Mouse (Mus musculus) hindbrain, embryonic 12.5 days (tissue): ENCODE results near the gene Ms4a8a. TPM values are rescaled to one million over a fixed set of nuclear protein-coding genes. Genes with fewer than 3 reads are reported as not detected.
"Not testable (repeated sequence)": the region's sequence is repeated elsewhere in the genome, so short reads cannot be mapped to it uniquely, and the experiment has no call there.

Source experiments
- ATAC-seq: fragments of 200-750 bp; cut with Nextera tagmentation; 2 replicates; pipeline ENCODE4 v1.8.0; 2017; ENCODE audit warnings: moderate TSS enrichment; ENCODE audit not compliant: low FRiP score
- H3K27ac ChIP-seq: fragments of 300-500 bp; sonication (generic); 2 replicates; pipeline ENCODE4 v1.5.1; 2016; ENCODE audit warnings: mild to moderate bottlenecking
- H3K27me3 ChIP-seq: fragments of 300-500 bp; sonication (generic); 2 replicates; pipeline ENCODE4 v1.6.1; 2016; ENCODE audit warnings: mild to moderate bottlenecking
- H3K36me3 ChIP-seq: fragments of 300-500 bp; sonication (generic); 2 replicates; pipeline ENCODE4 v1.6.1; 2016; ENCODE audit warnings: mild to moderate bottlenecking
- H3K4me1 ChIP-seq: fragments of 300-500 bp; sonication (generic); 2 replicates; pipeline ENCODE4 v1.6.1; 2016
- H3K4me2 ChIP-seq: fragments of 300-500 bp; sonication (generic); replicated peaks from 2 replicates; pipeline ENCODE4 v1.6.1; 2016; ENCODE audit warnings: mild to moderate bottlenecking
- H3K4me3 ChIP-seq: fragments of 300-500 bp; sonication (generic); 2 replicates; pipeline ENCODE4 v1.5.1; 2016; ENCODE audit warnings: mild to moderate bottlenecking
- H3K9ac ChIP-seq: fragments of 300-500 bp; sonication (generic); 2 replicates; pipeline ENCODE4 v1.6.1; 2016; ENCODE audit warnings: mild to moderate bottlenecking, moderate library complexity
- H3K9me3 ChIP-seq: fragments of 300-500 bp; sonication (generic); replicated peaks from 2 replicates; pipeline ENCODE4 v1.6.1; 2016; ENCODE audit warnings: mild to moderate bottlenecking
- WGBS: fragments of 180-500 bp; shearing (Covaris S2); methylation state at CpG from one replicate; pipeline ENCODE4 v1.1.7; 2016; 5-methylcytosine and 5-hydroxymethylcytosine counted together
- polyA plus RNA-seq: library from polyadenylated mRNA; unstranded; fragments of >200 nt; fragmentation: Nextera tagmentation; extraction: Ambion mirVana; gene quantifications from 2 replicates; pipeline ENCODE4 v1.2.1, GENCODE M21; 2016

Gene Ms4a8a
- polyA plus RNA-seq, result not detected in 2 replicates

- 87% methylated on average over 4 of the region's 4 CpGs for WGBS
- ATAC-seq, result no peak
- H3K9me3 ChIP-seq, result no peaks in the 10 kb centered on the region
- H3K36me3 ChIP-seq, result no peaks in the 10 kb centered on the region
- no peaks in the 10 kb centered on the region for H3K4me1 ChIP-seq
- no peaks in the 10 kb centered on the region for H3K27me3 ChIP-seq
- no peak within 1 kb of the TSS for H3K9ac ChIP-seq
- no peak within 1 kb of the TSS for H3K27ac ChIP-seq
- no peak within 1 kb of the TSS for H3K4me3 ChIP-seq
- H3K4me2 ChIP-seq, result no peak within 1 kb of the TSS
These were observed at the start of gene Ms4a8a for GRCm38 (mm10) chr19:11080934-11081333. TSS of gene Ms4a8a (minus strand) at chr19:11081102.

GRCm38 (mm10) chr19:11129702-11130101, 48.8 kb upstream of the Ms4a8a start:
- Histone ChIP-seq H3K4me1 (no peaks in the 10 kb centered on the region), H3K36me3 (no peaks in the 10 kb centered on the region), H3K4me3 (no peak overlapping the region), H3K27ac (no peak overlapping the region), H3K4me2 (no peak overlapping the region), H3K9ac (no peak overlapping the region), H3K9me3 (peaks cover 3% of the 10 kb centered on the region), H3K27me3 (no peaks in the 10 kb centered on the region)
- WGBS, result 88% methylated on average over 1 of the region's 1 CpGs
- ATAC-seq, result no peak

GRCm38 (mm10) chr19:11121016-11121420, 40.1 kb upstream of the Ms4a8a start:
- H3K36me3 ChIP-seq, H3K9me3 ChIP-seq, H3K27ac ChIP-seq, H3K27me3 ChIP-seq, H3K4me1 ChIP-seq: not testable (repeated sequence)
- 7% methylated on average over 10 of the region's 38 CpGs for WGBS
- ATAC-seq, result peak; percentile 99
- Histone ChIP-seq H3K4me3 (peak overlapping the region; percentile 34), H3K9ac (peak overlapping the region; percentile 23; the same call in 1 of the 2 replicates), H3K4me2 (peak overlapping the region; percentile 37)

GRCm38 (mm10) chr19:11119338-11119737, 38.4 kb upstream of the Ms4a8a start:
- Histone ChIP-seq H3K27me3 (no peaks in the 10 kb centered on the region), H3K9ac (no peak overlapping the region), H3K4me3 (no peak overlapping the region), H3K36me3 (no peaks in the 10 kb centered on the region), H3K4me2 (no peak overlapping the region), H3K9me3 (no peaks in the 10 kb centered on the region; the same call in 1 of the 2 replicates), H3K4me1 (no peaks in the 10 kb centered on the region), H3K27ac (no peak overlapping the region)
- no peak for ATAC-seq
- WGBS, result 81% methylated on average over 2 of the region's 2 CpGs

- H3K4me3 ChIP-seq, result no peak overlapping the region
- no peaks in the 10 kb centered on the region for H3K36me3 ChIP-seq
- no peaks in the 10 kb centered on the region for H3K27me3 ChIP-seq
- H3K9ac ChIP-seq, result no peak overlapping the region
- WGBS, result 77% methylated on average over 3 of the region's 3 CpGs
- H3K27ac ChIP-seq, result no peak overlapping the region
- no peak overlapping the region for H3K4me2 ChIP-seq
- no peaks in the 10 kb centered on the region for H3K4me1 ChIP-seq
- ATAC-seq, result no peak
- no peaks in the 10 kb centered on the region for H3K9me3 ChIP-seq
These were observed 26.8 kb upstream of the Ms4a8a start for GRCm38 (mm10) chr19:11107746-11108145.

GRCm38 (mm10) chr19:11101880-11102279, 21.0 kb upstream of the Ms4a8a start:
- ATAC-seq, result no peak
- Histone ChIP-seq H3K27ac (no peak overlapping the region), H3K9ac (no peak overlapping the region), H3K36me3 (no peaks in the 10 kb centered on the region), H3K9me3 (no peaks in the 10 kb centered on the region), H3K27me3 (no peaks in the 10 kb centered on the region), H3K4me1 (no peaks in the 10 kb centered on the region), H3K4me2 (no peak overlapping the region), H3K4me3 (no peak overlapping the region)
- 79% methylated on average over 1 of the region's 1 CpGs for WGBS

- H3K9me3 ChIP-seq, result no peaks in the 10 kb centered on the region
- WGBS, result 80% methylated on average over 3 of the region's 3 CpGs
- H3K27ac ChIP-seq, result no peak overlapping the region
- no peak overlapping the region for H3K4me3 ChIP-seq
- H3K9ac ChIP-seq, result no peak overlapping the region
- H3K4me1 ChIP-seq, result no peaks in the 10 kb centered on the region
- H3K27me3 ChIP-seq, result peaks cover 2% of the 10 kb centered on the region
- ATAC-seq, result no peak
- H3K36me3 ChIP-seq, result no peaks in the 10 kb centered on the region
- no peak overlapping the region for H3K4me2 ChIP-seq
These were observed 17.5 kb upstream of the Ms4a8a start for GRCm38 (mm10) chr19:11098401-11098800.

GRCm38 (mm10) chr19:11092131-11092530, 11.2 kb upstream of the Ms4a8a start:
- Histone ChIP-seq H3K4me3 (peak overlapping the region; percentile 37), H3K27me3 (peaks cover 10% of the 10 kb centered on the region), H3K4me2 (peak overlapping the region; percentile 63)
- not testable (repeated sequence) for H3K4me1 ChIP-seq, H3K27ac ChIP-seq, H3K9ac ChIP-seq, H3K36me3 ChIP-seq, H3K9me3 ChIP-seq, ATAC-seq
- 3% methylated on average over 50 of the region's 50 CpGs for WGBS

GRCm38 (mm10) chr19:11070364-11070763, 10.5 kb downstream of the Ms4a8a start:
- H3K27me3 ChIP-seq, result no peaks in the 10 kb centered on the region
- H3K4me3 ChIP-seq, result no peak overlapping the region
- no peaks in the 10 kb centered on the region for H3K9me3 ChIP-seq
- H3K36me3 ChIP-seq, result no peaks in the 10 kb centered on the region
- WGBS, result 90% methylated on average over 3 of the region's 3 CpGs
- no peak overlapping the region for H3K9ac ChIP-seq
- no peak overlapping the region for H3K27ac ChIP-seq
- H3K4me1 ChIP-seq, result no peaks in the 10 kb centered on the region
- H3K4me2 ChIP-seq, result no peak overlapping the region
- ATAC-seq, result no peak

- Histone ChIP-seq H3K9me3 (no peaks in the 10 kb centered on the region), H3K4me3 (no peak overlapping the region), H3K4me1 (no peaks in the 10 kb centered on the region), H3K36me3 (no peaks in the 10 kb centered on the region), H3K4me2 (no peak overlapping the region), H3K9ac (no peak overlapping the region), H3K27ac (no peak overlapping the region), H3K27me3 (no peaks in the 10 kb centered on the region)
- 69% methylated on average over 2 of the region's 2 CpGs for WGBS
- no peak for ATAC-seq
These were observed 15.6 kb downstream of the Ms4a8a start for GRCm38 (mm10) chr19:11065202-11065875.

- H3K4me1 ChIP-seq, result no peaks in the 10 kb centered on the region
- H3K36me3 ChIP-seq, result no peaks in the 10 kb centered on the region
- no peaks in the 10 kb centered on the region for H3K27me3 ChIP-seq
- no peak for ATAC-seq
- 84% methylated on average over 1 of the region's 1 CpGs for WGBS
- H3K9ac ChIP-seq, result no peak overlapping the region
- no peak overlapping the region for H3K4me2 ChIP-seq
- no peaks in the 10 kb centered on the region for H3K9me3 ChIP-seq
- no peak overlapping the region for H3K27ac ChIP-seq
- H3K4me3 ChIP-seq, result no peak overlapping the region
These were observed 20.0 kb downstream of the Ms4a8a start for GRCm38 (mm10) chr19:11060900-11061299.

GRCm38 (mm10) chr19:11059967-11060366, 20.9 kb downstream of the Ms4a8a start:
- no peak overlapping the region for H3K4me2 ChIP-seq
- no peaks in the 10 kb centered on the region for H3K9me3 ChIP-seq
- no peak overlapping the region for H3K4me3 ChIP-seq
- H3K4me1 ChIP-seq, result no peaks in the 10 kb centered on the region
- H3K27me3 ChIP-seq, result no peaks in the 10 kb centered on the region
- no peak overlapping the region for H3K9ac ChIP-seq
- H3K27ac ChIP-seq, result no peak overlapping the region
- no peaks in the 10 kb centered on the region for H3K36me3 ChIP-seq
- no peak for ATAC-seq

GRCm38 (mm10) chr19:11055700-11056099, 25.2 kb downstream of the Ms4a8a start:
- H3K4me1 ChIP-seq, H3K9ac ChIP-seq, H3K4me2 ChIP-seq, H3K4me3 ChIP-seq, H3K27me3 ChIP-seq, H3K9me3 ChIP-seq, ATAC-seq, H3K27ac ChIP-seq, H3K36me3 ChIP-seq: not testable (repeated sequence)
- 97% methylated on average over 1 of the region's 1 CpGs for WGBS
